Mouse (Mus musculus): Measurements from ENCODE around the gene Phf5a.

DNA sequence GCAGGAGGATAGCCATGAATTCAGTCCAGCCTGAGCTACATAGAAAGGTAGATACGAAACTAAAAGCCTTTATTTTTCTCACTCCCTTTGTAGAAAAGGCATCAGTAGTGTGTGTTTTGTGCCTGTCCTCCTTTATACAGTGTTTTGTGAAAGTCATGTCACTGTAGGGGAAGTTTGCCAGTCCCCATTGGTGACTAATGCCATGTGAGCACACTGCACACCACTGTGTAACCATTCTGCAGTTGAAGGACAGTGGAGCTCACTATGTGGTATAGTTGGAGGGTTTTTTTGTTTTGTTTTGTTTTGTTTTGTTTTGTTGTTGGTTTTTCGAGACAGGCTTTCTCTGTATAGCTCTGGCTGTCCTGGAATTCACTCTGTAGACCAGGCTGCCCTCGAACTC is 53.3 kb downstream of the Phf5a start:
- TF ChIP-seq CTCF (IDR thresholded peaks at IDR 0.05; ENCODE audit: low read depth, low read length) (no peak), EP300 (IDR thresholded peaks at IDR 0.05; ENCODE audit: insufficient read depth, low read depth, low read length) (no peak)
